25 mouse cellular contexts compared by ENCODE assay signal in genomic region chr10:20377621-20378020, GRCm38 (mm10). TPM values are rescaled to one million over a fixed set of nuclear protein-coding genes. Genes with fewer than 3 reads are reported as not detected.
"Had no signal": no experiment of that assay in that cellular context is flagged by ENCODE, and none has a peak within 500 bp of the region (broad histone marks: within the 10 kb centered on the region; RNA-seq: fewer than 3 reads in every experiment).

No protein-coding gene starts in this region.

- H3K4me2 ChIP-seq: heart, embryonic 12.5 days; hindbrain, embryonic 13.5 days; hindbrain, embryonic 15.5 days; kidney, embryonic 15.5 days; limb, embryonic 13.5 days; limb, embryonic 15.5 days; liver, embryonic 12.5 days had no signal

- H3K36me3 ChIP-seq: heart, embryonic 10.5 days; heart, embryonic 12.5 days; hindbrain, embryonic 13.5 days; hindbrain, embryonic 15.5 days; kidney, embryonic 15.5 days; limb, embryonic 13.5 days; limb, embryonic 15.5 days; liver, embryonic 12.5 days had no signal

- H3K27ac ChIP-seq: heart, embryonic 10.5 days; hindbrain, embryonic 13.5 days; hindbrain, embryonic 15.5 days; hindbrain, postnatal 0 days; kidney, embryonic 15.5 days; kidney, postnatal 0 days; limb, embryonic 13.5 days; limb, embryonic 15.5 days; liver, embryonic 12.5 days; liver, embryonic 14.5 days had no signal

- DNase-seq: gastrocnemius, postnatal 14 days; gastrocnemius, postnatal 36 days; heart, adult 18-20 months; heart, postnatal 10 days; kidney, adult 11 months; kidney, adult 2 months; kidney, adult 9 months; kidney, postnatal 14 days; kidney, postnatal 36 days; left cerebral cortex, postnatal 4 days had no signal

- H3K27me3 ChIP-seq: heart, embryonic 12.5 days; hindbrain, embryonic 13.5 days; hindbrain, embryonic 15.5 days; kidney, embryonic 15.5 days; limb, embryonic 13.5 days; limb, embryonic 15.5 days had no signal

- H3K4me1 ChIP-seq: kidney, embryonic 15.5 days; limb, embryonic 13.5 days; liver, embryonic 12.5 days had no signal

- H3K9ac ChIP-seq: heart, embryonic 12.5 days; hindbrain, embryonic 13.5 days; hindbrain, embryonic 15.5 days; kidney, embryonic 15.5 days; limb, embryonic 13.5 days; limb, embryonic 15.5 days; liver, embryonic 12.5 days; liver, embryonic 14.5 days had no signal

- H3K9me3 ChIP-seq: heart, embryonic 10.5 days; heart, embryonic 12.5 days; hindbrain, embryonic 13.5 days; hindbrain, embryonic 15.5 days; kidney, embryonic 15.5 days; limb, embryonic 13.5 days; limb, embryonic 15.5 days; liver, embryonic 12.5 days had no signal

- ATAC-seq: hindbrain, postnatal 0 days; intestine, embryonic 16.5 days; liver, embryonic 12.5 days had no signal

- H3K4me3 ChIP-seq: heart, embryonic 10.5 days; heart, embryonic 12.5 days; hindbrain, embryonic 13.5 days; hindbrain, embryonic 15.5 days; kidney, embryonic 15.5 days; limb, embryonic 13.5 days; limb, embryonic 15.5 days; liver, embryonic 12.5 days had no signal

RNA-seq across cellular contexts. Expression of gene Mtfr2, which starts 30.1 kb away (rescaled TPM):
- total RNA-seq: gastrocnemius, adult 18-20 months; gastrocnemius, adult 8-10 months; hindbrain, postnatal 0 days; liver, adult 2 months had no signal
- polyA plus RNA-seq: liver, adult 2 months had no signal
